Mouse (Mus musculus) limb, embryonic 14.5 days (tissue): ENCODE results near the gene Itga5. TPM values are rescaled to one million over a fixed set of nuclear protein-coding genes. Genes with fewer than 3 reads are reported as not detected.

Source experiments
- ATAC-seq: fragments of 200-750 bp; cut with Nextera tagmentation; 2 replicates; pipeline ENCODE4 v1.8.0; 2017; ENCODE audit warnings: low read depth, moderate number of reproducible peaks, moderate TSS enrichment; ENCODE audit not compliant: low FRiP score
- DNase-seq: peaks from one replicate; pipeline ENCODE4 v3.0.0-alpha.2; 2015; ENCODE audit warnings: low spot score
- H3K27ac ChIP-seq: fragments of 300-500 bp; sonication (generic); replicated peaks from 2 replicates; pipeline ENCODE4 v1.5.1; 2014; ENCODE audit warnings: low read depth, mild to moderate bottlenecking, low read length, moderate library complexity, mixed read lengths
- H3K27me3 ChIP-seq: fragments of 300-500 bp; sonication (generic); 2 replicates; pipeline ENCODE4 v1.6.1; 2014; ENCODE audit warnings: low read length, mixed read lengths; ENCODE audit not compliant: control insufficient read depth, insufficient read depth
- H3K36me3 ChIP-seq: fragments of 300-500 bp; sonication (generic); 2 replicates; pipeline ENCODE4 v1.6.1; 2014; ENCODE audit warnings: mild to moderate bottlenecking, low read length, moderate library complexity, mixed read lengths; ENCODE audit not compliant: control insufficient read depth, insufficient read depth
- H3K4me1 ChIP-seq: fragments of 300-500 bp; sonication (generic); 2 replicates; pipeline ENCODE4 v1.6.1; 2014; ENCODE audit warnings: antibody characterized with exemption, low read length, mixed read lengths; ENCODE audit not compliant: control insufficient read depth, insufficient read depth
- H3K4me2 ChIP-seq: fragments of 300-500 bp; sonication (generic); replicated peaks from 2 replicates; pipeline ENCODE4 v1.6.1; 2014; ENCODE audit warnings: low read depth, mild to moderate bottlenecking, low read length, moderate library complexity; ENCODE audit not compliant: severe bottlenecking
- H3K4me3 ChIP-seq: fragments of 300-500 bp; sonication (generic); replicated peaks from 2 replicates; pipeline ENCODE4 v1.5.1; 2014; ENCODE audit warnings: low read length
- H3K9ac ChIP-seq: fragments of 300-500 bp; sonication (generic); 2 replicates; pipeline ENCODE4 v1.6.1; 2014; ENCODE audit warnings: mild to moderate bottlenecking, low read depth, low read length, moderate library complexity; ENCODE audit not compliant: severe bottlenecking
- H3K9me3 ChIP-seq: fragments of 300-500 bp; sonication (generic); 2 replicates; pipeline ENCODE4 v1.6.1; 2016; ENCODE audit warnings: low read length; ENCODE audit not compliant: control insufficient read depth
- POLR2A ChIP-seq: fragments of 200-500 bp; IDR thresholded peaks from 2 replicates; pipeline ENCODE4 v1.8.0; 2012; ENCODE audit warnings: inconsistent platforms, mild to moderate bottlenecking, moderate library complexity, borderline replicate concordance; ENCODE audit not compliant: insufficient read depth, insufficient read length; ENCODE audit errors: extremely low read depth
- WGBS: fragments of 180-500 bp; shearing (Covaris S2); extraction: QIAGEN DNeasy Blood & Tissue Kit; methylation state at CpG from one replicate; pipeline ENCODE4 v1.1.7; 2014; 5-methylcytosine and 5-hydroxymethylcytosine counted together
- polyA plus RNA-seq, 2 experiments: library from polyadenylated mRNA; depleted of rRNA in 1 of 2; stranded (reverse) in 1 of 2; unstranded in 1 of 2; fragments of >200 nt; fragmentation: Nextera tagmentation in 1 of 2; extraction: Ambion mirVana in 1 of 2; gene quantifications; 2 replicates each; pipeline versions ENCODE4 v1.2.1 to v1.2.3; 2012 to 2014

The Itga5 gene
- polyA plus RNA-seq, 2 experiments, result 63.4 to 71.2 TPM

DNA sequence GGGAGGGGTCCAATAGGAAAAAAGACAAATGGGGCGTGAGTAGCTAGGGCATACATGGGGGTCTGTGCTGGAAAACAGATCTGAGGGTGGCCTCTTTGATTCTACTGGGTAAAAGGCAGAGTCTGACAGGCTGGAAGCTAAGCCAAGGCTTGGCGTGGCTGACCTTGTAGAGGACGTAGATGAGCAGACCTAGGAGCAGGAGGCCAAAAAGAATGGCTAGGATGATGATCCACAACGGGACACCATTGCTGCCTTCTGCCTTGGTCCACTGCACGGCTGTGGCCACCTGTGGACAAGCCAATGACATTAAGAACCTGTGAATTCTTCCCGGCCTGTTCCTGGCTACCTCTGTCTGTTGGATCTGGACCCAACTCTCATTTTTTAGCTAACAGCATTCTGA, 20.8 kb downstream of the Itga5 start:
- WGBS, result 90% methylated on average over 6 of the region's 6 CpGs
- Histone ChIP-seq H3K9ac (no peak overlapping the region), H3K4me1 (no peaks in the 10 kb centered on the region), H3K27me3 (peaks cover 4% of the 10 kb centered on the region), H3K9me3 (no peaks in the 10 kb centered on the region), H3K4me3 (no peak overlapping the region), H3K36me3 (peaks cover 72% of the 10 kb centered on the region), H3K27ac (no peak overlapping the region), H3K4me2 (no peak overlapping the region)
- ATAC-seq (no peak), DNase-seq (no peak)
- TF ChIP-seq POLR2A, result no peak

GRCm38 (mm10) chr15:103343556-103343955, 23.0 kb downstream of the Itga5 start:
- peaks cover 49% of the 10 kb centered on the region for H3K36me3 ChIP-seq
- H3K4me3 ChIP-seq, result no peak overlapping the region
- no peak overlapping the region for H3K4me2 ChIP-seq
- no peaks in the 10 kb centered on the region for H3K9me3 ChIP-seq
- no peak overlapping the region for H3K27ac ChIP-seq
- H3K4me1 ChIP-seq, result peaks cover 4% of the 10 kb centered on the region; the same call in 1 of the 2 replicates
- H3K9ac ChIP-seq, result no peak overlapping the region
- ATAC-seq (no peak), DNase-seq (no peak)
- peaks cover 8% of the 10 kb centered on the region for H3K27me3 ChIP-seq
- no peak for TF ChIP-seq POLR2A

- 80% methylated on average over 2 of the region's 3 CpGs for WGBS
- Histone ChIP-seq H3K36me3 (peaks cover 44% of the 10 kb centered on the region), H3K4me1 (peaks cover 4% of the 10 kb centered on the region; the same call in 1 of the 2 replicates), H3K4me3 (no peak overlapping the region), H3K4me2 (no peak overlapping the region), H3K9ac (no peak overlapping the region), H3K27me3 (peaks cover 8% of the 10 kb centered on the region), H3K9me3 (no peaks in the 10 kb centered on the region), H3K27ac (no peak overlapping the region)
- TF ChIP-seq POLR2A, result no peak
- no peak for DNase-seq
- no peak for ATAC-seq
Observed at GRCm38 (mm10) chr15:103343008-103343407, 23.6 kb downstream of the Itga5 start.

DNA sequence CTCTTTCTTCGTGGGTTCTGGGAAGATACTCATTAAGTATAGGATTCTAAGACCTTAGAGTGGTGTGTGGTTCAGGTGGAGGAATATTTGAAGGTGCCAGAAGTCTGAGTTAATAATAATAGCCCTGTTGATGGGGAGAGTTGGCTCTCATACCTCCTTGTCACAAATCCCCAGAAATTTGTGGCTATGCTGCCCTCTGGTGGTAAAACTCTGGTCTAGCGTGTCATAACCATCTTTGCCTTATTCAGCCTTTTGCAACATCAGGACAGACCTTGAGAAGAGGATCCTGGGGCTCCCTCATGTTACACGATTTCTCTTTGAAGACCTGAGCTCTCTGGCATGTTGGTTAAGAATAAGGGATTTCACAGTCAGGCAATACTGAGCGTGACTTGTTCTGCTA, 24.1 kb downstream of the Itga5 start:
- Histone ChIP-seq H3K9ac (no peak overlapping the region), H3K36me3 (peaks cover 38% of the 10 kb centered on the region), H3K27me3 (peaks cover 8% of the 10 kb centered on the region), H3K4me1 (peaks cover 4% of the 10 kb centered on the region; the same call in 1 of the 2 replicates), H3K27ac (no peak overlapping the region), H3K4me3 (no peak overlapping the region), H3K4me2 (no peak overlapping the region), H3K9me3 (no peaks in the 10 kb centered on the region)
- ATAC-seq, result peak; percentile 50; the same call in 1 of the 2 replicates
- DNase-seq, result peak; percentile 82
- WGBS, result 9% methylated on average over 4 of the region's 4 CpGs
- TF ChIP-seq POLR2A, result no peak

GRCm38 (mm10) chr15:103341547-103341946, 25.0 kb downstream of the Itga5 start:
- H3K36me3 ChIP-seq, result peaks cover 31% of the 10 kb centered on the region
- DNase-seq (no peak), ATAC-seq (no peak)
- H3K4me1 ChIP-seq, result peaks cover 4% of the 10 kb centered on the region; the same call in 1 of the 2 replicates
- no peak overlapping the region for H3K4me3 ChIP-seq
- TF ChIP-seq POLR2A, result no peak
- H3K9me3 ChIP-seq, result no peaks in the 10 kb centered on the region
- WGBS, result 31% methylated on average over 8 of the region's 8 CpGs
- no peak overlapping the region for H3K27ac ChIP-seq
- H3K4me2 ChIP-seq, result no peak overlapping the region
- no peak overlapping the region for H3K9ac ChIP-seq
- peaks cover 8% of the 10 kb centered on the region for H3K27me3 ChIP-seq

DNA sequence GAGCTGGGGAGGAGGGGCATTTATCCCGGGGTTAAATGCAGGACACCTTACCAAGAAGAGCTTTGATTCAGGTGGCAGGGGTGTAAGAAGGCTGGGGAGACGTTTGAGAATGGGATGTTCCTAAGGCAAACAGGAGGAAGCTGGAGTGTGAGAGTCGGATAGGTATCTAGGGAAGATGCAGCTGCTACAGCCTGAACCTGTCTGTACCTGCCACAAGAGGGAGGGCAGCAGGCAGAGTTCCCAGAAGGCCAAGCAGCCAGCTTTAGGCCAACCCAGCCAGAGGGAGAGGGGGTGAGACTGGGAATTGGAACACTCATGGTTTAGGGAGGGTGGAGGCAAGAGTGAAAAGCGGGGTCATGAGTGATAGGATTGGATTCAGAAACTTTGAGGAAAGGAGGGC, 25.8 kb downstream of the Itga5 start:
- no peak overlapping the region for H3K4me2 ChIP-seq
- no peak for ATAC-seq

More for the DNA sequence above, 25.8 kb downstream of the Itga5 start:
- Histone ChIP-seq H3K27ac (no peak overlapping the region), H3K27me3 (peaks cover 8% of the 10 kb centered on the region), H3K9me3 (no peaks in the 10 kb centered on the region), H3K4me1 (peaks cover 6% of the 10 kb centered on the region), H3K4me3 (no peak overlapping the region), H3K36me3 (peaks cover 23% of the 10 kb centered on the region), H3K9ac (no peak overlapping the region)
- TF ChIP-seq POLR2A, result no peak
- 19% methylated on average over 4 of the region's 4 CpGs for WGBS
- DNase-seq, result no peak
